Mouse (Mus musculus): ENCODE measurements around the gene Ap1s3.
"Not testable (repeated sequence)": the region's sequence is repeated elsewhere in the genome, so short reads cannot be mapped to it uniquely, and the experiment has no call there.

Gene Ap1s3

DNA sequence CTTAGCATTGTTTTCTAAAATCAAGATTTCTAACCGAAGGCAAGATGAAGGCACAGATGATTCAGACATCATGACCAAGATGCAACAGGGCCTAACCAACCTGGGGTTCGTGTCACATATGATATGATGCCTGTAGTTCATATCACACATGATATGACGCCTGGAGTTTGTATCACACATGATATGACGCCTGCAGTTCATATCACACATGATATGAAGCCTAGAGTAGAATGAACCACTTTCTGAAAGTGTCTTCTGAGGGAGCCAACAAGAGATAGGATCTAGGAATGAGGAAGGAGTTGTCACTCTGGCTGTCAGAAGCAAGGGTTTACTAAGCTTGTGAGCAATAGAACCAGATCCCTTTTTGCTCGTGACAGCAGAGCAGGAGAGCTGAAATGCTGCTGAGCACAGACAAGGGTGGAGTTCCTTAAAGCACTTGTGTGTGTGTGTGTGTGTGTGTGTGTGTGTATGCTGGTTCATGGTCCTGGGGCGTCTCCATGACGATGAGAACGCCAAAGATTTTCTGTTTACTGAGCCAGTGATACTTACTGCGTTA is 2.3 kb downstream of the Ap1s3 start:
- DNase-seq (ENCODE audit: low spot score in 2 of 2), result no peak

DNA sequence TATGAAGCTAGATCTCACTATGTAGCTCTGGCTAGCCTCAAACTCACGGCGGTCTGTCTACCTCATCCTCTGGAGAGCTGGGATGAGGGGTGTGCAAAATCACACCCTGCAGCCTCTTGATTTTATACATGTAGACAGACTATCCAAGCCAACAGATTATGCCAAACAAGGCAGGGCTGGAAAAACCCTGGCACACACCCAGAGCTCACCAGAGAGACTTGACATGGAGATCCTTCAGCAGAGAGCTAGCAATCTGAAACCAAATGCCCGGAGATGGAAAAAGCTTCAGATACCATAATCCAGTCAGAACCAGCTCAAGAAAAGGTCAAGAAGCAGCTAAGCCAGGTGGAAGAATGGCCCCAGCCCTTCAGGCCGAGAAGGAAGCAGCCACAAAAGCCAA is 6.9 kb downstream of the Ap1s3 start:
- DNase-seq (ENCODE audit: low spot score in 2 of 2), result no peak

DNA sequence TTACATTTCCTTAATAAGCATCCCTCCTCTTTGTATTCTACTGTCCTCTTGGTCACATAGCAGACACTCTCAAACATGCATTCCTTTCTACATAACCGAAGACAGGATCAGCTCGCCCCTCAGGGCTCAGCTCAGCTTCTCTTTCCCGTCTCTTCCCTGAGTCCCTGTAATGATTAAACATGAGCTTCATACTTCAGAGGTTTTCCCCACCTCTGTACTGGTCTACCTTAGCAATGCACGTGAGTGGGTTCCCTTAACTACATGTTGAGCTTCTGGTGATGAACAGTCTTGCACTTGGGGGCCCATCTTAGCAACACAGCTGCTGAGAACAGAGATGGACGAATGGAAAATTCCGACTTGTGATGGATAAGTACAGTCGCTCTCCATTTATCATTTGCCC is 12.2 kb downstream of the Ap1s3 start:
- DNase-seq (ENCODE audit: low spot score in 2 of 2), result no peak

DNA sequence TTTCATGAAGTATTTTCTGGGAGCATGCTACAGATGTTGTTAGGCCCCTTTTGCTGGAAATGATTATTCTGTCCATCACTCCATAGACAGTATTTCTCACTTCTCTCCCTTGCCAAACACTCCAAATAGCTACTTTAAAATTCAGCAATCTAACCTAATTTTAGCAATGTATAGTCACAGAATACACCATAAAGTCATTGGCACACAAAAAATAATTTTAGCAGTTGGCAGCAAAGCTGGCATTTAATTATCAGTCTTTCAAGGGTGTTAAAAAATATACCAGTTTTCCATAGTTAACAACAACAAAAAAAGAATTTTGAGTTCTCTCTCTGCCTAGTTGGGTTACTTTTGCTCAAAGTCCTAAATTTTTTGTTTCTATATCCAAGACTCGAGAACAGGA is 14.4 kb downstream of the Ap1s3 start:
- no peak for DNase-seq (ENCODE audit: low spot score in 2 of 2)

DNA sequence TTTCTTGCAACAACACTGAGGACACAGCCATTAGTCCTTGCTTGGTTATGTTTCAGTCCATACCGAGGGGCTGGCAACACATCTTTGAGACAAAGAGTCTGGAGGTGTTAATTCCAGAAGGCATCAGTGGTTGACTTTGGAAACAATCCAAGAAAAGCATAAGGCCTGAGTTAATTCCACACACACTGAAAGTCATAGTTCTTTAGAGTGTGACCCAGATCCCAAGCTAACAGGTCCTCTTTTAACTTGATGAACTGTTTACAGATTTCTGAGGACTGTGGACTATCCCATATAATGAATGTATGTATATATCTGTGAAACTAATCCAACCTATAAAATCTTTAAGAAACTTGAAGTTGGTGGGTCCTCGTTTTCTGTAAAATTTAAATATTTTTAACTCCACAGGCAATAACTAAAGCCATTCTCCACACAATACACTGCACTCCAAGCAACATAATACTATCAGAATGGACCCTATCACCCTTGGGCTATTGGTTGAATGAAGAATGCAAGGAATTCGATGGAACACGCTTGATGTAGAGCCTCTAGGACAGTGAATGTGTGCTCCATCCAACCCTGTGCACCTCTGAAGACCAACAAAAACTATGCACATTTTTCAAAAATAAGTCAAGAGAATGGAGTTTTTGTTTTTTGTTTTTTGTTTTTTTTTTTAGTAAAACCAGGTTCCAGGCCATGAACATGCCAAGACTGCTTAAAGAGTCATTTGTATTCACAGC is 15.8 kb downstream of the Ap1s3 start:
- DNase-seq (ENCODE audit: low spot score in 2 of 2), result no peak

DNA sequence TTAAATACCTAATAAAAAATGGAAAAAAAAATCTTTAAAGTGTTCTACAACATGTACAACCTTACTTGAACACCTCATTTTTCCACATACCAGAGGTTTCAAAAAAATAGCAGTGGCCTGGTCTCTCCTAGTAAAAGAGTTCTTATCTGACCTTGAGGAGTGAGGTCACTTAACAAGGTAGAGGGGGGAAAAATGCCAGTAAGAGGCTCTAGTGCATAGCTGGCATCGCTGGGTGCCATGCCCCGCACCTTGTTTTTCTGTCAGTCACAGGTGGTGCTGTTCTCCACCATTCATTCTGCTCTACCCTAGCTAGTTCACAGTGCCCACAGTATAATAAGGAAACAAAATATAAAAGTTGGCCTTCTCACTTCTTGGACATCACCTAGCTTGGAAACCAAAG is 16.8 kb downstream of the Ap1s3 start:
- no peak for DNase-seq (ENCODE audit: low spot score in 2 of 2)

DNA sequence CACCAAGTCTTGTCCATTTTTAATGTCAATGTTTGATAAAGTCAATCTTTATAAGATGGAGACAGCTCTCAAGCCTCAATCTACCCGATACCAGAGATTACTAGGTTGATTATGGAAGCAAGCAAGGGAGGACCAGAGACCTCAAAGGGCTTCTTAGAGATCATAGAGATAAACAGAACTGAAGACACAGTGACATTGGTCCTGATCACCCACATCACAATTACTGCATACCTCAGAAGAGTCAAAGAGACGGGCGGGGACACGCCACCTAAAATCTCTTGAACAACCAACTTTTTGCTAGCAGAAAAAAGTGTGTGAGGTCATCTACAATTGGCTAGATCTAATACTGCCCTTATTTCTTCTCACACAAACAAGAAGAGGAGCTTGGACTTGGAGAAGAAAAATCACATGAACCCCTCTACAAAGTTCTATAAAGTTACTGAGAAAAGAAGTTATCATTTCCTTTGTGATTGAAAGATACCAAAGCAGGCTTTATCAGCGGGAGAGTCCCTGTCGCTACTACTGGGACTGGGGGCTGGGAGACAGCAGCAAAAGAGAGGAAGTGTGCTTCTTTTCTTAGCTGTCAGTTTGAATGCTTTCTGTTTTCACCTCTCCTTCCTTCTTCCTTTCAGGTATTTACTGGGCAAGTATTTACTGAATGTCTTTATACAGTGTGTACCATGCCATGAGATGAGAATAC is 28.2 kb downstream of the Ap1s3 start:
- DNase-seq (ENCODE audit: low spot score in 2 of 2), result no peak

DNA sequence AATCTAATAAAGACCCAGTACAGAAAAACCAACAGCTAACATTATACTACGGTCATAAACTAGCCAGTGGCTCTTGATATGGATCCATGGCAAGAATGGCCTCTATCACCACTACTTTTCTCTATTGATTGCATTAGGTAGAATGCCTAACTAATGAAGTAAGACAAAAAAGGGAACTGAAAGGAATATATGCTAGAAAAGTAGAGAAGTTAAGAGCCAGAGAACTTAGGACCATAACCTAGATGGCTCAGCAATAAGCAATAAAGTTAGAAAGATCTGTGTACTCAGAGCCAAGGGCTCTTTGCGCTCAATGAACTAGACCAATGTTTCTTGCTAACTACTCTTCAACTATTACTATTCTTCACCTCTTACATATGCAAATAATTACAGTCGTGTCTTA is 29.1 kb downstream of the Ap1s3 start:
- no peak for DNase-seq (ENCODE audit: low spot score in 2 of 2)

DNA sequence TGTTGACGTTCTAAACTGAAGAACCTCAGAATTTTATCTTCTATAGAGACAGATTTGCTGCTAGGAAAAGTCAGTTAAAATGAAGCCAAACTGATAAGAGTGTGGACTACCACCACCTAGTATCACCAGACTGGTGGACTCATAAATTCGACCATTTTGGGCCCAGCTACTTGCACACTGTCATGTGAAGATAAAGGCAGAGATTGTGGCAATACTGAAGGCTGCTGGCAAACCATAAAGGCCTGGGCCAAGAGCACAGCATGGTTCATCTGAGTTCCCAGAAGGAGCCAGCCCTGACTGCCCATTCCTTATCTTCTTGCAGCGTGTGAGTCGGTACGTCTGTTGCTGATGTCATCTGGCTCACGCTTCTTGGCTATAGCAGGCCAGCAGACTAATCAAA is 30.4 kb downstream of the Ap1s3 start:
- DNase-seq (ENCODE audit: low spot score in 2 of 2), result no peak

DNA sequence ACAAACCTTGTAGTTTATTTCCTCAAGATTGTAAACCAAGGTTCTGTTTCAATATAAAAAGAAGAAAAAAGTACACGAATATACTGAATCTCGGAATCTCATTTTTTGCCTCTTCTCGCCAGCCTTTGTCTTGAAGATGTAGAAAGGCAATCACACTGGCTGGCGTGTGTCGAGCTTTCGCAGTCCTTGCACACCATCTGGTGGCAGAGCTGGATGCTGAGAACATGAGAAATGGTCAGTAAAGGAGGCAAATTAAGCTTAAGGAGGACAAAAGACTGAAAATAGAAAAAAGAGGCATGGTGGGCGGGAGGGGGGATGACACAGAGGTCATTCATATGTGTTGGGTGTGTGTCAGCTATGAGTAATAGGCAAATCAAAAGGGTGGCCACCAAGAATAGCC is 31.6 kb downstream of the Ap1s3 start:
- no peak for DNase-seq (ENCODE audit: low spot score in 2 of 2)

DNA sequence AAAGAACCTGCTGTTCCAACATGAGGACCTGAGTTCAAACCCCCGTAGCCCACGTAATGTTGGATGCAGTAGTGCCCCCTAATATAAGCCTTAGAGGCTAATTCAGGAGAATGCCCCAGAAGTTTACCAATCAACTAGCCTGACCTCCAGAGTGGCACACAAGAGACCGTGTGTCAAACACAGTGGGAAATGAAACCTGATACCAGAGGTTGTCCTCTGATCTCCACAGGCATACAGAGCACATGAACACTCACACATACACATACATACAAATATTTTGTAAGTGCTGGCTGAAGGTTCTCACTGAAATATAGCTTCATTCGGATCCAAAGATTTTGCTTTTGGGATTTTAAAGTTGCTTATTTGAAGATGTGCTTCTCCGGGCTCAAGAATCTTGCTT is 32.1 kb downstream of the Ap1s3 start:
- no peak for DNase-seq (ENCODE audit: low spot score in 2 of 2)

DNA sequence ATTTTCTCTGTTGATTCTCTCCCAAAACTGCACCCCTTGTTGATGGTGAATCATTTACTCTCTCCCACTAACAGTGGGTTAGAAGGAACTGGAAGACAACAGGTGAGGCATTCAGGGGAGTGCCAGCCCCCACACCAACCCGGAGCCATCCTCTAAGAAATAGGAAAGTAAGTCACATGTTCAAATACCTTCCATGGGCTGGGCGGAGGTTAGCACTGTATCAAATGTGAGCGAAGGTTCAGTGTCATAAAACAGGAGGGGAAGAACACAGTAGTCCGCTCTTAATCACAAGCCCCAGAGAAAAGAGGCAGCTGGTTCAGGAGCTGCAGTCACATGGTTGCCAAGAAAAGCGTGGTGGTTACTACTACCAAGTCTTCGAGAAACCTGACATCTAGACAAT is 32.7 kb downstream of the Ap1s3 start:
- no peak for DNase-seq (ENCODE audit: low spot score in 2 of 2)

DNA sequence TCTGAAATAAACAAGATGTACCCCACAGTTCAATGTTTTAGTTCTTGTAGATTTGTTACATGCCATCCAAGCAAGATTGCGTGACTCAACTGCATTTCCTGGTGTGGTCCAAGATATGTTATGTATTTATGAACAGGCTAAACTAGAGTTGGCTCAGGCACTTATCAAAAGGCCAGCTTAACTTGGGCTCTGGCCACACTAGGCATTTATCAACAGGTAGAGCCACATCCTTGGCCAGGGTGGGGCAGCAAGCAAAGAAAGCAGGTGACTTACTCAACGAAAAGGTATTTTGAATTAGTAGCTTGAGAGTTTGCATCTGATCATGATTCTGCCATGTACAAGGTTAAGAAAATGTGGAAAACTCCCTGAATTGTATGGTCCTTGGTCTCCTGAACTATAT is 34.0 kb downstream of the Ap1s3 start:
- no peak for DNase-seq (ENCODE audit: low spot score in 2 of 2)

DNA sequence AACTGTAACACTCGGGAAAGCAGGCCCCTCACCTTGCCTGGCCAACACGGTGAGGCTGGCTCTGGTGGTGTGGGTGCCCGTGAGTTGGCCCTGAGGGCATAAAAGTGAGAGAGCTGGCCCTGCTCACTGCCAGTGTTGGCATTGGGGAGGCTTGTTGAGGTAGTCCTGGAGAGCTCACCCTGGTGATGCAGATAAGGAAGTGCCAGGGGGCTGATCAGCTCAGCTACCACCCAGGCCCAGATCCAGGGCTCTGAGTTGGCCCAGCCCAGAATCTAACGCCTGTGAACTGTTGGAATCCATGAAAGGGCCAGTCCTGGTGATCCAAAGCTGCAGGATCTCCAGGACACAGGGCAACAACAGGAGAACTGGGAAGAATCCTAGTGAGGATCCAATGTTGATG is 40.3 kb downstream of the Ap1s3 start:
- DNase-seq (ENCODE audit: low spot score in 2 of 2), result peak in 1 of 2 experiments; percentile 11

DNA sequence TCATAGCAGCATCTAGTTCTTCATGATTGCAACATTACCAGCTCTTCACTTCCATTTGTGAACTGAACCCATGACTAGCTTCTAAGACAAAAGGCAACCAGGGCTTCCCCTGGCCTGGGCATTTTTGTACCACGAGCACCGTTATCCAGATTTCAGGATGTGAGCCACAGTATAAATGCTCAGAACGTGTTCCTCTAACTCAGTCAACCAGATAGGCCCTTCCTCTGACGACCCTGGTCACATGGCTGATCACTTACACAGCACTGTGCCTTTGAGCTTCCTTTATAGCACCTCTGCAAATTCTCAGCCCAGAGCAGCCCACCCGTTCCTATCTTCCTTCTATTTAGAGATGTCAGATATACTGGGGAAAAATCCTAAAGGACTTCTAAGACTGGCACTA is 42.0 kb downstream of the Ap1s3 start:
- DNase-seq (ENCODE audit: low spot score in 2 of 2), result no peak

DNA sequence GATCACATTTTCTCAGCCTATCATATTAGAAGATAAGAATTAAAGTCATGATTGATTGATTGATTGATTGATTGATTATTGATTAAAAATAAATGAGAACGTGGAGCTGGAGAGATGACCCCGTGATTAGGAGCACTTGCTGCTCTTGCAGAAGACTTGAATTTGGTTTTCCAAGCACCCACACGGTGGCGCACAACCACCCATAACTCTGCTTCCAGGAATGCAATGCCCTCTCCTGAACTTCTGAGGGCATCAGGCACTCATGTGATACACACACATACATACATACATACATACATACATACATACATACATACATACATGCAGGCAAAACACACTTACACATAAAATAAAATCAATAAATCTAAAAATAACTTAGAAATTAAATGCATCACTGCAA is 45.6 kb downstream of the Ap1s3 start:
- no peak for DNase-seq (ENCODE audit: low spot score in 2 of 2)

DNA sequence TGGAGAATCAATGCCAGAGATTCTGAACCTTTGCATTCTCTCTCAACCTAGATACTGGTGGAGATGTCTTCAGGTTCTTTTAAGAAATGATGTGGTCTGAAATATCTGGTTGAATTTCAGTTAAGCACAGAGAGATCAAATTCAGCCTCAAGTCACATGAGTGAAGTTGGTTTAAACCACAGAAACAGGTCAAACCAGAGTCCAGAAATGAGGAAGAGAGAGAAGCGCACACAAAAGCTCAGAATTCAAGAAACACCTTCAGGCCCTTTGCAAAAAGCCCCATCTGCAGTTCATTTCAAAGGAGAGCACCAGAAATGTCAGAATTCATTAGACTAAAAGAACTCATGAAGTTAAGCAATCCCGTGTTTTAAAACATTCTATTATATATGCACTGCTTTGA is 52.3 kb downstream of the Ap1s3 start:
- no peak for DNase-seq (ENCODE audit: low spot score in 2 of 2)

DNA sequence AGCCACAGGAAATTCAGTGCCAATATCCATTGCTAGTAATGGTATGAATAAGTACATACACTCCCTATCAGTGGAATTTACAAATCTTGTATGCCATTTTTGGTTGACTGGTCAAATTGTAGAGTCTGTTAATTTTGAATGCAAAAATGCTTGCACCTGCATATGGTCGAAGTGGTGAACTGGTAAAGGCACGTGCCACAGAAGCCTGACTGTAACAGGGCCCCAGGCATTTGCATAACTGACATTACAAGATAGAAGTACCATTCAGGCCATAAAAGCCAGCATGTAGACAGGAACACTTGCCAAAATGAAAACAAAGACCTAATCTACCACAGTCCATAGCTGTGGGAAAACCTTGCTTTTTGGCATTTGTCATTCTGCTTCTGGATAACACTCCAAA is 55.3 kb downstream of the Ap1s3 start:
- DNase-seq (ENCODE audit: low spot score in 2 of 2), result no peak

DNA sequence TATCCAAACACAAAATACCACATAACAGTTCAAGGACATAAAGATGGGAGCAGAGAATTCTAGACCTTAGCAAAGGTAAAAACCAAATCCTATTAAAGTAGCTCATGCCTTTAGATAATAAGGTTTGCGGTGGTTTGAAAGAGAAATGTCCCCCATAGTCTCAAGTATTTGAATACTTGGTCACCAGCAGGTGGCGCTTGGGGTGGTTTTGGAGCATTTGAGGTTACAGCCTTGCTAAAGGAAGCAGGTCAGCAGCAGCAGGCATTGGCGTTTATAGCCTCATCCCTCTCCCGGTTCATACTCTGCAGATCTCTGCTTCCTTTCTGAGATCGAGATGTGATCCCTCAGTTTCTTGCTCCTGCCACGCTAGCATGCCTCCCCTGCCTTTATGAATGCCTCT is 57.3 kb downstream of the Ap1s3 start:
- DNase-seq (ENCODE audit: low spot score in 2 of 2), result no peak

DNA sequence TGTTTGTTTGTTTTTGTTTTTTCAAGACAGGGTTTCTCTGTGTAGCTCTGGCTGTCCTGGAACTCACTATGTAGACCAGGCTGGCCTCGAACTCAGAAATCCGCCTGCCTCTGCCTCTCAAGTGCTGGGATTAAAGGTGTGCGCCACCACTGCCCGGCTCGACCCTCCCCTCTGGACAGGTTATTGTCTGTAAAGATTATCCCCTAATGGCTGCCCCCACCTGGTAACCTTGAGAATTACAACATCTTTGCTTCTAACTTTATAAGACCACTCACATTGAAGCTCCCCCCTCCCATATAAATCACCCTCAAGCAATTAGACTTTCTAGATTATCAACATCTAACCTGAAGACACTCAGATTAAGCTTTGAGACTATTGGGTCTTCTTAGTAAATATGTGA is 60.5 kb downstream of the Ap1s3 start:
- not testable (repeated sequence) for DNase-seq (ENCODE audit: low spot score in 2 of 2)

DNA sequence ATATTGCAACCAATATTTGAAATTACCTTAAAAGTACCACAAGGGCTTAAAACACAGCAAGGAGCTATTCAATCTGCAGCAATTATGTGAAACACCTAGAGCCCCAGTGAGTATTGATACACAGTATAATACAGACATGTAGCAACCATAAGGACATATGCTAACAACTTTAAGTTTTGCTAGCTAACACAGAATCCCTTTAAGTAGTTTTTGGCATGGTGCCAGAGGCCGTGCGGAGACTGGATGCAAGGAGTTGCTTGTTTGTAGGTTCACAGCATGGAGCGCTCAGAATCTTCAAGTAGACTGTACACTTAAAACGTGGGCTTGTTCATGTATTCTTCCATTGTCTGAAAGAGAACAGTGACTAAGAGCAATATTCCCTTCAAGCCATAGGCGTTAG is 62.9 kb downstream of the Ap1s3 start:
- not testable (repeated sequence) for DNase-seq (ENCODE audit: low spot score in 2 of 2)

DNA sequence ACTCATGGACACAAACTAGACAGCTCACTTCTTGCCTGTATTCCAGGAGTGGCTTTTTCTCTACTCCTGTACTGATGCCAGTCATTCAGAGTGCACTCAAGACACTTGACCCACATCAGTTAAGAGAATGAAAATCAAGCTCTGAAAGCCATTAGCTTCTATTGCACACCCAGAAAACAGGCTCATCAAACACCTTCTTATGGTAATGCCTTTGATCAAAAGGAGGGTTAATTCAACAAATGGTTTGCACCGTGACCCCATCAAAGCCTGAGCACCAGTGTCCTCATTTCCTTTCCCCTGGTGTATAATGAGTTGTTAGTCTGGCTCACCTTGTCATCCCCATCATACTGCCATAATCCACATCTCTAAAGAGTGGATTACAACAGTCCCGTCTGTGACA is 69.3 kb downstream of the Ap1s3 start:
- no peak for DNase-seq (ENCODE audit: low spot score in 2 of 2)

DNA sequence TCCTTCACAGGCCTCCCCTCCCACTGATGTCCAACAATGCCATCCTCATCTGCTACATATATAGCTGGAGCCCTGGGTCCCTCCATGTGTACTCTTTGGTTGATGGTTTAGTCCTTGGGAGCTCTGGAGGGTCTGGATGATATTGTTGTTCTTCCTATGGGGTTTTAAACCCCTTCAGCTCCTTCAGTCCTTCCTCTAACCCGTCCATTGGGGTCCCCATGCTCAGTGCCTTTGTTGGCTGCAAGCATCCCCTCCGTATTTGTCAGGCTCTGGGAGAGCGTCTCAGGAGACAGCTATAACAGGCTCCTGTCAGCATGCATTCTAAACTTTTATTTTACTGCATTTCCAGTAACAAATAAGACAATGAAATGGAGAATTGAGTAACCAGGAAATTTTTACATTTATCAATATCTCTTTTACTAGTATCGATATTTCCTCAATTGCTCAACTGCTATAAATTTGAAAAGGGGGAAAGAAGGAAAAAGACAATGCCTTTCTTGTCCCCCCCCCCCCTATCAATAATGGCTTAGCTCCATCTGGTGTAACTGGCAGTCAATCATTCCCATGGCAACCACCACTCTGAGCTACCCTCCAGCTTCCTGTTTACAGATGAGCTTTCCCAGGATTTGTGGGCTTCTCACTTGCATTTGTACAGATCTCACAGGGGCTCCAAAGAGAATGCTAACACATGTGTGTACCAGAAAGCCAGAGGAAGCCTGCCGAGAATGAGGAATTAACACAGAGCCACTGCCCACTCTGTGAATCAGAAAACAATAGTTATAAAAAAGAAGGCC is 73.2 kb downstream of the Ap1s3 start:
- DNase-seq (ENCODE audit: low spot score in 2 of 2), result no peak
